Mouse (Mus musculus): ENCODE results near the gene Zfp108.
"Not testable (repeated sequence)": the region's sequence is repeated elsewhere in the genome, so short reads cannot be mapped to it uniquely, and the experiment has no call there.

Gene Zfp108

GRCm38 (mm10) chr7:24254633-24255474 is at the start of gene Zfp108:
TSS of gene Zfp108 (plus strand) at chr7:24254794.
- no peak for DNase-seq (ENCODE audit: low read depth, low spot score)

GRCm38 (mm10) chr7:24207488-24208261 is 46.9 kb upstream of the Zfp108 start:
- no peak for DNase-seq (ENCODE audit: low read depth, low spot score)

- no peak for DNase-seq (ENCODE audit: low read depth, low spot score)
Measured at GRCm38 (mm10) chr7:24208282-24208886, 46.2 kb upstream of the Zfp108 start.

DNA sequence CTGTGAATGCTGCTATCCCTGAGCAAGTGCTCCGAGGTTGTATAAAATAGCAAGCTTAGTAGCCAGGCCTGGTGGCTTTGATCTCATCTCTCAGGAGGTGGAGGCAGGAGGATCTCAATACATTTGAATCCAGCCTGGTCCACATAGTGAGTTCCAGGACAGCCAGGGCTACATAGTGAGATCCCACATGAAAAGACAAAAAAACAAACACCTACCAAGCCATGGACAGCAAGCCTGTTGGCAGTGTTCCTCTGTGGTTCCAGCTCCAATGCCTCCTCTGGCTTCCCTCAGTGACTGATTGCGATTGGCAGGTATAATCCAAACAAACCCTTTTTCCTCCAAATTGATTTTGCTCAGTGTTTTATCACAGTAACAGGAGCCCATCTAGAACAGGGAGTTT is 44.3 kb upstream of the Zfp108 start:
- no peak for DNase-seq (ENCODE audit: low read depth, low spot score)

DNA sequence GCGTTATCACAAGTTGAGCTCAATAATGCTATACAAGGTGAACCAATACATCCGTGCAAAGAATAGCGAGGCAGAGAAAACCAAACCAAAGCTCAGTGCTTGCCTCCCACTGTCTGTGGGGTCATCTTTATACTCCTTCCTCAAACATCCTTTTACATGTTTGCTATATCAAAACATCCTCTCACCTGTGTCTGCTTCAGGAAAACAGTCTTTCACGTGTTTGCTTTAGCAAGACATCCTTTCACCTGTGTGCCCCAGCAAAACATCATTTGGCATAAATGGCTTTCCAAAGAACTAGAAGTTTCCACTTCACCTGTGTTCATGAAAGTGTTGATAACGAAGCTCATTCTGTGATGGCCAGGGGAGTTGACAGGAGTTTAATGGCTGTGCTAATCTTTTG is 43.3 kb upstream of the Zfp108 start, which contains the start of gene Zfp111:
Gene Zfp111 (minus strand): TSS at position 101 of the 400 bp plus-strand sequence.
- no peak for DNase-seq (ENCODE audit: low read depth, low spot score)

DNA sequence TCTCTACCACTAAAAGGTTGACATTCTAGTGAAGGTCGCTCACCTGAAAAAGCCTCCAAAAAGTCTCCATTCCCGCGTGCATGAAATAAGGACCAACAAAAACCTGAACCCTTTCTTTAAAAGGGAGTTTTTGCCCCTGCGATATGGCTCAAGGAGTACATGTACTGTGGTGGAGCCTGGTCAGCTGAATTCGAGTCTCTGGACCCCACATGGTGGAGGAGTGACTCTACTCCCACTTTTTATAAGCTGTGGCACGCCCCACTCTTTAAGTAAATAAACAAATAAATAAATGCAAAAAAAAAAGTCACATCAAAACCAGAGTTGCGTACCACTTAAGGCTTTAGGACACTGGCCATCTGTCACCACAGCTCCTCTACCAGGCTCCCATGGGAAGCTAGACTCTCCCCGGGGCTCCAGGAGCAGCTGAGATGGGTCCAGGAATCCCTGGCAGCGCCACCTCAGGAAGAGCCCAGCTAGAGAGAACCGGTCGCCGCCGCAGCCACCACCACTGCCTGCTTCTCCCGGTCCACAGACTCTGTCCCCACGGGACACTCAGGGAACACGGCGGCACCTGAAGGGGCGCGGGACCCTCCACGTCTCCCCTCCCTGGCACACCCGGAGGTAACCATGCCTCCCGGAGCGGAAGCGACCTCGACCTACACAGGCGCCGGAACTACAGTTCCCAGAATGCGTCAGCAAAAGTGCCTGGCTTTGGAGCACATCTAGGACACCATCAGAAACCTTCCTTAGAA is 17.4 kb upstream of the Zfp108 start, which contains the start of gene Zfp109:
Gene Zfp109 (minus strand): TSS at position 521 of the 752 bp plus-strand sequence.
- no peak for DNase-seq (ENCODE audit: low read depth, low spot score)

- DNase-seq (ENCODE audit: low read depth, low spot score), result no peak
Measured at GRCm38 (mm10) chr7:24253779-24254615, 597 bp upstream of the Zfp108 start.

- no peak for DNase-seq (ENCODE audit: low read depth, low spot score)
Measured at GRCm38 (mm10) chr7:24259306-24259999, 4.9 kb downstream of the Zfp108 start.

DNA sequence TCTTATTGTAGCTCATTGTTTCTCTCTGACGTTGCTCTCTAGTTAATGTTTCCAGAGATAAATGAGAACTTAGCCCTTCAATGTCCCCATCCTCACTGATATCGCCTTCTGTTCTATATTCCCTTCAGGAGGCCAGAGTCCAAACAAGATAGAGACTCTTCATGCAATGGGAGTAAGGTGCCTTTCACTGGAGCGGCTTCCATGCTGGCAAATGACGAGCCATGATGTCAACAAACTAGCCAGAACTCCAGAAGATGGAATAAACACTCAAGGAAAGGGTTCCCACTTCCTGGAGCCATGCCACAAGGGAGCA is 5.4 kb downstream of the Zfp108 start:
- no peak for DNase-seq (ENCODE audit: low read depth, low spot score)

GRCm38 (mm10) chr7:24268176-24269155 is 13.9 kb downstream of the Zfp108 start:
- DNase-seq (ENCODE audit: low read depth, low spot score), result no peak

- no peak for DNase-seq (ENCODE audit: low read depth, low spot score)
Measured at GRCm38 (mm10) chr7:24269256-24269655, 14.7 kb downstream of the Zfp108 start.

DNA sequence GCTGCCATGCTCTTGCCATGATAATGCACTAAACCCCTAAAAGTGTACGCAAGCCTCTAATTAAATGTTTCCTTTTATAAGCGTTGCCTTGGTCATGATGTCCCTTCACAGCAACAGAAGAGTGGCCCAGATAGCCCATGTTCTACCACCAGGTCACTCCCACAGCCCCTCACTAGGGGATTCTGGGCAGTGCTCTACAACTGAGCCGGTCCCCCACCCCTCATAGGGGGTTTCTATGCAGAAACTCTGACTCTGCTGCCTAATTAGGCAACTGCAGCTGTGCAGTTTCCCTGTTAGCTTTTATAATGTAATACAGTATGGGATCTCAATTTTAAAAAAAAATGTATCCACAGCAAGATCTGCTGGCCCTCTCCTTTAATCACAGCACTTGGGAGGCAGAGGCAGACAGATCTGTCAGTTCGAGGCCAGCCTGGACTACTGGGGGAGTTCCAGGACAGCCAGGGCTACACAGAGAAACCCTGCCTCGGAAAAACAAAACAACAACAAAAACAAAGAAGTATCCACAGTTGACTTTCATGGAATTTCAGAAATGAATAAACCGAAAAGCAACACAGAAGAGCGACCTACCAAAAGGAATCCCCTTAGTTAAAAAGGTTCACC is 15.2 kb downstream of the Zfp108 start:
- DNase-seq (ENCODE audit: low read depth, low spot score), result no peak

DNA sequence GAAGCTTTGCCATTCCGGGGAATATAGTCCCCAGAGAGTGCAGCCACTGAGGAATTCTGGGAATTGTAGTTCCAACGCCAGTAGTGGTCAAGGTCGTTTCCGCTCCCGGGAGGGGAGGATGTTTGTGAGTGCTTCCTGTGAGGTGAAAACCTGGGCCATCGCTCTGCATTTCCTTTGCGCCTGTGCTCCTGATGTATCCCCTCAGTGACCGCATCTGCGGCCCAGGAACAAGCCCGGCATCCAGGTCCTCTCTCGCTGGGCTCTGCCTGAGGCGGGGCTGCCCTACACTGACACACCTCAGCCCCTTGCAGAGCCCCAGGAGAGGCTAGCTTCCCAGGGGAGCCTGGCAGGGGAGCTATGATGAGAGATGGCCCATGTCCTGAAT is 15.7 kb downstream of the Zfp108 start, which contains the start of gene Zfp93:
Gene Zfp93 (plus strand): TSS at position 133 of the 385 bp plus-strand sequence.
- DNase-seq (ENCODE audit: low read depth, low spot score), result no peak

- DNase-seq (ENCODE audit: low read depth, low spot score), result no peak
Measured at GRCm38 (mm10) chr7:24271191-24271590, 16.6 kb downstream of the Zfp108 start.

- no peak for DNase-seq (ENCODE audit: low read depth, low spot score)
Measured at GRCm38 (mm10) chr7:24274456-24274855, 19.9 kb downstream of the Zfp108 start.

GRCm38 (mm10) chr7:24278771-24279170 is 24.2 kb downstream of the Zfp108 start:
- DNase-seq (ENCODE audit: low read depth, low spot score), result not testable (repeated sequence)

GRCm38 (mm10) chr7:24280031-24280857 is 25.6 kb downstream of the Zfp108 start:
- no peak for DNase-seq (ENCODE audit: low read depth, low spot score)

DNA sequence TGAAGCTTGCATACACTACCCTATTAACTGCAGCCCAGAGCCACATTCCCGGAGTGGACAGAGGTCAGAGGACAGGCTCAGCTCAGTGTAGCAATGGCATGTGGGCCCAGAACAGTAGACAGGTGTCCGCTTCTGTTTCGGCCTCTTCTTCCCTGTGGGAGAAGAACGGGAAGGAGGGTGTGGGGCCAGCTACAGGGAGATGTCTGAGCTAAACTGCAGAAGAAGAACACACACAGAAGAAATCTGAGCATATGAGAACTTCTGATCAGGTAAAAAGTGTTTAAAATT is 26.2 kb downstream of the Zfp108 start:
- DNase-seq (ENCODE audit: low read depth, low spot score), result no peak
